In genomic region chr9:30438505-30438904, GRCm38 (mm10) we compare ENCODE assay signal across 8 mouse cellular contexts. TPM values are rescaled to one million over a fixed set of nuclear protein-coding genes. Genes with fewer than 3 reads are reported as not detected.
DNase-seq lines count a peak whose midpoint lies in the region; ATAC-seq and TF ChIP-seq lines count a peak whose summit lies in the region.

No protein-coding gene starts in this region.

- no peak overlapping the region for H3K27ac ChIP-seq in left cerebral cortex, adult 2 months

- intact Hi-C loops in left cerebral cortex, adult 2 months (cut with DNase I): no loop called here
- intact Hi-C loops in left cerebral cortex, postnatal 36 days (cut with DNase I): no loop called here

- peak; percentile 54 for DNase-seq in embryo, embryonic 10 days (ENCODE audit: low spot score)
- DNase-seq in embryo, embryonic 9.5 days (ENCODE audit: extremely low spot score): no peak
- DNase-seq in left cerebral cortex, adult 2 months (ENCODE audit: extremely low spot score in 1 of 2, low spot score in 2 of 2): peak; percentile 27 to 45
- no peak for DNase-seq in left cerebral cortex, postnatal 36 days (ENCODE audit: low spot score in 2 of 2)
- DNase-seq in adrenal gland, postnatal 25 days: peak; percentile 18
- DNase-seq in layer of hippocampus, adult 9-11 months: peak; percentile 40
- peak; percentile 66 for DNase-seq in retina, embryonic 14.5 days (ENCODE audit: low spot score)

- no peak overlapping the region for H3K4me3 ChIP-seq in left cerebral cortex, adult 2 months

- no peak for ATAC-seq in erythroid progenitor cell, adult 5-6 weeks (replicated peaks; ENCODE audit: low FRiP score, poor library complexity, severe bottlenecking)

- peak; percentile 80 for TF ChIP-seq CTCF in left cerebral cortex, adult 2 months (IDR thresholded peaks at IDR 0.05)

RNA-seq across cellular contexts. Expression of gene Snx19, which starts 11.6 kb away (rescaled TPM):
- total RNA-seq in left cerebral cortex, adult 2 months (2021): 10 to 100 TPM; 45.5 to 46.9 TPM
- 10 to 100 TPM; 43.9 to 45.7 TPM for total RNA-seq in left cerebral cortex, postnatal 36 days (2021)
- total RNA-seq in adrenal gland, postnatal 25 days (2021): 29.1 and 36.3 TPM in 2 replicates
- 2.5 and 4.6 TPM in 2 replicates for total RNA-seq in erythroid progenitor cell, adult 5-6 weeks (2015; ENCODE audit: low replicate concordance)
- 2.8 and 6.5 TPM in 2 replicates for total RNA-seq in erythroid progenitor cell, adult 5-6 weeks (2017; ENCODE audit: low replicate concordance)

Comparison
In these comparisons a context has a peak if more than half of its experiments do, and no peak if none do; other contexts are left out.
1. DNase-seq: peak in embryo, embryonic 10 days (single experiment), left cerebral cortex, adult 2 months (2 of 2), adrenal gland, postnatal 25 days (single experiment), layer of hippocampus, adult 9-11 months (single experiment) and retina, embryonic 14.5 days (single experiment); none in embryo, embryonic 9.5 days (single experiment) and left cerebral cortex, postnatal 36 days (0 of 2).